Mouse (Mus musculus) kidney, adult 2 months (tissue): ENCODE data around the gene Dlx3.

Experiments used
- CTCF ChIP-seq: fragments of 200-500 bp; conservative IDR thresholded peaks from 2 replicates; pipeline ENCODE4 v1.5.1; 2011; ENCODE audit warnings: low read depth, mild to moderate bottlenecking, control low read depth, low read length, moderate library complexity, mixed read lengths; ENCODE audit not compliant: insufficient read depth, insufficient read length
- POLR2A ChIP-seq: fragments of 200-500 bp; IDR thresholded peaks from one replicate; pipeline ENCODE4 v1.6.1; 2011; ENCODE audit warnings: low read depth, low read length, control low read depth

DNA sequence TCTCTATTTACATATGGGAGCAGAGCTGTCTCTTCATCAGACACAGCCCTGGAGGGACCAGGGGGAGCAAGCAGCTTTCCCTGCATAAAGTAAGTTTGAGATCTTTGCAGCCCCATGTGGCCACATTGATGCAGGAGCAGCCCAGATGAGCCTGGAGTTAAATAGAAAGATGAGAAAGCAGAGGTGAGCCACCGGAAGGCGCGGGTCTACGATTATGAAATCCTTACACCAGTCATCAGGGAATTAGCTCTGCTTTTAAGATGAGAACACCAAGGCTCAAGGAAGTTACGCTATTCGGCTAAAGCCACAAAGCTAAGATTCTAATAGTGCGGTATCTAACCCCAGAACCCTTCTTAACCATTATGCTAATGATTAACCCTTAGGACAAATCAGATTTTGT is 42.0 kb upstream of the Dlx3 start:
- TF ChIP-seq CTCF: no peak
- TF ChIP-seq POLR2A: no peak
